ENCODE assay signal across 9 mouse cellular contexts in the genomic region with DNA sequence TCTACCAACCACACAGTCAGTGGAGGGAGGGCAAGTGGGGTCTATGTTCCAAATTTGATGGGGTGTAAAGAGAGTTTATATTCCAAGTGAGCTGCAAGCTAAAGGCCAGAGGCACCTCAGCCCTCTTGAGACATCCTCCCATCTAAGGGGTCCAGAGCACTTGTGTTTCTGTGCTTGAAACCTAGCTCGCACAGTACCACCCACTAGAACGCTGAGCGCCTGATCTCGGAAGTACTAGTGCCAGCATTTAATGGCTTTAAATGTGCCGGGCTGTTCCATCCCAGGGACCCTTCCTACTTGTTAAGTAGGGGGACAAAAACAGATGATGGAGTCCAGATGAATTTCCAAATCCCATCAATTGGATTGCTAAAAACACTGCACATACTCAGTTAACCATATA. TPM values are rescaled to one million over a fixed set of nuclear protein-coding genes. Genes with fewer than 3 reads are reported as not detected.
DNase-seq lines count a peak whose midpoint lies in the region; ATAC-seq lines count a peak whose summit lies in the region.
"Had no signal": no experiment of that assay in that cellular context is flagged by ENCODE, and none has a peak within 500 bp of the region (broad histone marks: within the 10 kb centered on the region; RNA-seq: fewer than 3 reads in every experiment).

No protein-coding gene starts in this region.

- H3K4me2 ChIP-seq in kidney, embryonic 14.5 days (replicated peaks; ENCODE audit: low read depth, low read length): peak overlapping the region; percentile 87; the same call in 1 of the 2 replicates
- H3K4me2 ChIP-seq in embryonic facial prominence, embryonic 14.5 days (ENCODE audit: low read depth, low read length): peak overlapping the region; percentile 85
- H3K4me2 ChIP-seq in hindbrain, embryonic 13.5 days: peak overlapping the region; percentile 79
- H3K4me2 ChIP-seq in midbrain, embryonic 14.5 days (ENCODE audit: low read length): peak overlapping the region; percentile 83

- WGBS in kidney, embryonic 14.5 days: 60% methylated on average over 5 of the region's 5 CpGs
- 55% methylated on average over 5 of the region's 5 CpGs for WGBS in embryonic facial prominence, embryonic 14.5 days
- WGBS in hindbrain, embryonic 13.5 days: 38% methylated on average over 5 of the region's 5 CpGs
- 48% methylated on average over 5 of the region's 5 CpGs for WGBS in midbrain, embryonic 14.5 days

- H3K4me3 ChIP-seq in kidney, embryonic 14.5 days (ENCODE audit: low read length): no peak overlapping the region
- peak overlapping the region; percentile 91 for H3K4me3 ChIP-seq in embryonic facial prominence, embryonic 14.5 days (ENCODE audit: low read depth, low read length)
- peak overlapping the region; percentile 87 for H3K4me3 ChIP-seq in hindbrain, embryonic 13.5 days
- H3K4me3 ChIP-seq in midbrain, embryonic 14.5 days (replicated peaks; ENCODE audit: low read depth, low read length): peak overlapping the region; percentile 94

- no peaks in the 10 kb centered on the region for H3K36me3 ChIP-seq in kidney, embryonic 14.5 days (ENCODE audit: control insufficient read depth, insufficient read depth, low read length)
- no peaks in the 10 kb centered on the region for H3K36me3 ChIP-seq in embryonic facial prominence, embryonic 14.5 days (ENCODE audit: control insufficient read depth, insufficient read depth, low read length)
- H3K36me3 ChIP-seq in hindbrain, embryonic 13.5 days: no peaks in the 10 kb centered on the region
- no peaks in the 10 kb centered on the region for H3K36me3 ChIP-seq in midbrain, embryonic 14.5 days (ENCODE audit: control insufficient read depth, insufficient read depth, low read length)

- no peak overlapping the region for H3K27ac ChIP-seq in kidney, embryonic 14.5 days (ENCODE audit: low read depth, low read length)
- no peak overlapping the region for H3K27ac ChIP-seq in embryonic facial prominence, embryonic 14.5 days (replicated peaks; ENCODE audit: low read depth, low read length)
- 0 out of 2 replicates have a peak overlapping the region, but pooled peaks have one; percentile 9 for H3K27ac ChIP-seq in hindbrain, embryonic 13.5 days
- H3K27ac ChIP-seq in midbrain, embryonic 14.5 days (replicated peaks; ENCODE audit: low read depth, low read length): no peak overlapping the region

- H3K4me1 ChIP-seq in kidney, embryonic 14.5 days (ENCODE audit: control insufficient read depth, insufficient read depth, low read length): peaks cover 18% of the 10 kb centered on the region; the same call in 1 of the 2 replicates
- H3K4me1 ChIP-seq in embryonic facial prominence, embryonic 14.5 days (ENCODE audit: control insufficient read depth, insufficient read depth, low read length): peaks cover 52% of the 10 kb centered on the region
- peaks cover 72% of the 10 kb centered on the region for H3K4me1 ChIP-seq in hindbrain, embryonic 13.5 days (replicated peaks)
- H3K4me1 ChIP-seq in midbrain, embryonic 14.5 days (ENCODE audit: control insufficient read depth, insufficient read depth, low read length): peaks cover 49% of the 10 kb centered on the region

- no peaks in the 10 kb centered on the region for H3K9me3 ChIP-seq in kidney, embryonic 14.5 days (ENCODE audit: control insufficient read depth, low read length)
- no peaks in the 10 kb centered on the region for H3K9me3 ChIP-seq in embryonic facial prominence, embryonic 14.5 days (ENCODE audit: control insufficient read depth, low read length)
- H3K9me3 ChIP-seq in hindbrain, embryonic 13.5 days: no peaks in the 10 kb centered on the region
- no peaks in the 10 kb centered on the region for H3K9me3 ChIP-seq in midbrain, embryonic 14.5 days (ENCODE audit: control insufficient read depth, low read length)

- H3K9ac ChIP-seq in kidney, embryonic 14.5 days (ENCODE audit: low read depth, low read length): no peak overlapping the region
- 0 out of 2 replicates have a peak overlapping the region, but pooled peaks have one; percentile 80 for H3K9ac ChIP-seq in embryonic facial prominence, embryonic 14.5 days (ENCODE audit: low read depth, low read length)
- peak overlapping the region; percentile 96 for H3K9ac ChIP-seq in hindbrain, embryonic 13.5 days
- H3K9ac ChIP-seq in midbrain, embryonic 14.5 days (replicated peaks; ENCODE audit: low read length): peak overlapping the region; percentile 97; the same call in 1 of the 2 replicates

- ATAC-seq in kidney, embryonic 14.5 days (ENCODE audit: low FRiP score, low TSS enrichment): no peak
- no peak for ATAC-seq in embryonic facial prominence, embryonic 14.5 days (ENCODE audit: low read depth)
- ATAC-seq in hindbrain, embryonic 13.5 days (ENCODE audit: low FRiP score): no peak
- no peak for ATAC-seq in midbrain, embryonic 14.5 days (ENCODE audit: low FRiP score, low TSS enrichment)

- no peaks in the 10 kb centered on the region for H3K27me3 ChIP-seq in kidney, embryonic 14.5 days (ENCODE audit: control insufficient read depth, insufficient read depth, low read length)
- no peaks in the 10 kb centered on the region for H3K27me3 ChIP-seq in embryonic facial prominence, embryonic 14.5 days (replicated peaks; ENCODE audit: control insufficient read depth, insufficient read depth, low read length)
- H3K27me3 ChIP-seq in hindbrain, embryonic 13.5 days: no peaks in the 10 kb centered on the region
- H3K27me3 ChIP-seq in midbrain, embryonic 14.5 days (ENCODE audit: control insufficient read depth, insufficient read depth, low read length): no peaks in the 10 kb centered on the region

- no peak for DNase-seq in kidney, postnatal 36 days
- no peak for DNase-seq in embryonic facial prominence, embryonic 14.5 days (ENCODE audit: low spot score)
- no peak for DNase-seq in midbrain, embryonic 14.5 days
- no peak for DNase-seq in ovary, postnatal 14 days (ENCODE audit: low spot score)
- no peak for DNase-seq in cerebellum, adult 9-11 months
- DNase-seq in embryo, embryonic 10.5 days (ENCODE audit: low spot score): no peak
- DNase-seq: kidney, postnatal 14 days had no signal

RNA-seq across cellular contexts. Expression of gene 1700025G04Rik, which starts 1.9 kb away (rescaled TPM):
- polyA plus RNA-seq in kidney, embryonic 14.5 days (2014; fragmentation: Nextera tagmentation; extraction: Ambion mirVana): 17.9 and 24.4 TPM in 2 replicates
- polyA plus RNA-seq in embryonic facial prominence, embryonic 14.5 days (2014; fragmentation: Nextera tagmentation; extraction: Ambion mirVana): 35.5 and 37.0 TPM in 2 replicates
- 41.0 and 41.7 TPM in 2 replicates for polyA plus RNA-seq in hindbrain, embryonic 13.5 days (2015; fragmentation: Nextera tagmentation; extraction: Ambion mirVana)
- polyA plus RNA-seq in midbrain, embryonic 14.5 days (2014; fragmentation: Nextera tagmentation; extraction: Ambion mirVana): 26.7 and 27.8 TPM in 2 replicates
